9 mouse cellular contexts compared by ENCODE assay signal in the genomic region with DNA sequence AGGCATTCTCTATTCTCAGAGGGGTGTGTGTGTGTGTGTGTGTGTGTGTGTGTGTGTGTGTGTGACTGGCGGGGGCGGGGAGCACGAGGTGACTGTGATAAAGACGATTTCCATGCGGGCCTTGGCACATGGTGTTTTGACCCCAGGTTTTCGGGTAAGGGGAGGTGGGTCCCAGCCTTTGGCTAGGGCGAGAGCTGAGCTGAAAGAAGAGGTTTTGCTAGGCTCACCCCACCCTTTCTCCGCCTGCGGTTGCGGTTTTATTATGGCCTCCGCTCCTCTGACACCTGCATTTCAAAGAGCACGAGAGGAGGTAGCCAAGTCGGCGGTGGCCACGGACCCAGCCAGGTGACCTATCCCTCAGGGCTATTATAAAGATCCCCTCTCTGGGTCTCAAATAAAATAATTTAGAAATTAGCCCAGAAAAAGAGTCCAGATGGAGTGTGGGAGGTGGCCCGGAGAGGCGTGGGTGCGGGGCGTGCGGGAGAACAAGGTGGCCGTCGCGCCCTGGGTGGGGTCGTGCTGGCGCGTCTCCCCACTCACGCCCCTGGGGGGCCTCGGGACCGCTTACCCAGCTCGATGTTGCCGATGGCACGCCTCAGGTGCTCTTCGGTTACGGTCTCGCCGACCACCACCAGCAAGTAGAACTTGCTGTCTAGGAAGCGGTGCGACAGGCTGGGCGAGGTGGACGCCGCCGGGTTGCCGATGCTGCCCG. TPM values are rescaled to one million over a fixed set of nuclear protein-coding genes. Genes with fewer than 3 reads are reported as not detected.
A peak's percentile ranks its signal among the peaks of the same experiment; 100 is the strongest.
DNase-seq lines count a peak whose midpoint lies in the region; ATAC-seq and TF ChIP-seq lines count a peak whose summit lies in the region.
"Had no signal": no experiment of that assay in that cellular context is flagged by ENCODE, and none has a peak within 500 bp of the region (broad histone marks: within the 10 kb centered on the region; RNA-seq: fewer than 3 reads in every experiment).

No protein-coding gene starts in this region.

- H3K4me2 ChIP-seq in heart, embryonic 14.5 days (ENCODE audit: low read length): peak overlapping the region; percentile 86
- H3K4me2 ChIP-seq in limb, embryonic 13.5 days (replicated peaks): peak overlapping the region; percentile 93

- under 1% methylated on average over 44 of the region's 44 CpGs for WGBS in heart, embryonic 14.5 days
- 0% methylated on average over 40 of the region's 44 CpGs for WGBS in limb, embryonic 13.5 days

- H3K4me1 ChIP-seq in E14TG2a.4 (replicated peaks; ENCODE audit: low read depth, low read length): peaks cover 54% of the 10 kb centered on the region
- peaks cover 12 to 16% of the 10 kb centered on the region in 2 experiments for H3K4me1 ChIP-seq in heart, embryonic 14.5 days (ENCODE audit: control insufficient read depth in 2 of 2, insufficient read depth in 2 of 2, low read length in 2 of 2)
- peaks cover 33% of the 10 kb centered on the region for H3K4me1 ChIP-seq in limb, embryonic 13.5 days

- no peak for ATAC-seq in heart, embryonic 14.5 days (ENCODE audit: insufficient number of reproducible peaks, insufficient read depth, low FRiP score, low read depth)
- ATAC-seq in limb, embryonic 13.5 days (ENCODE audit: low FRiP score, low read depth): peak; percentile 41

- peak overlapping the region; percentile 84 for H3K9ac ChIP-seq in heart, embryonic 14.5 days (ENCODE audit: low read length)
- H3K9ac ChIP-seq in limb, embryonic 13.5 days: peak overlapping the region; percentile 79

- peak overlapping the region; percentile 93 for H3K4me3 ChIP-seq in E14TG2a.4 (replicated peaks; ENCODE audit: low read length)
- H3K4me3 ChIP-seq in heart, embryonic 14.5 days (ENCODE audit: control insufficient read depth in 1 of 2, insufficient read depth in 1 of 2, low read depth in 1 of 2, low read length in 2 of 2): peak overlapping the region; percentile 82 to 84
- peak overlapping the region; percentile 77 for H3K4me3 ChIP-seq in limb, embryonic 13.5 days

- H3K27me3 ChIP-seq in E14TG2a.4 (ENCODE audit: insufficient read depth, low read length): no peaks in the 10 kb centered on the region
- no peaks in the 10 kb centered on the region for H3K27me3 ChIP-seq in heart, embryonic 14.5 days (ENCODE audit: control insufficient read depth, insufficient read depth, low read length)
- H3K27me3 ChIP-seq in limb, embryonic 13.5 days: no peaks in the 10 kb centered on the region
- H3K27me3 ChIP-seq: Patski had no signal

- H3K9me3 ChIP-seq in E14TG2a.4 (ENCODE audit: low read length): no peaks in the 10 kb centered on the region
- H3K9me3 ChIP-seq in heart, embryonic 14.5 days (ENCODE audit: control insufficient read depth, low read length): no peaks in the 10 kb centered on the region
- no peaks in the 10 kb centered on the region for H3K9me3 ChIP-seq in limb, embryonic 13.5 days

- TF ChIP-seq CTCF in E14TG2a.4 (conservative IDR thresholded peaks at IDR 0.05; ENCODE audit: low read length): no peak

- DNase-seq in gastrocnemius, postnatal 25 days: peak; percentile 10
- DNase-seq in gastrocnemius, adult 8-10 months (ENCODE audit: low spot score in 2 of 2): no peak
- DNase-seq in cerebellum, adult 8-10 months: peak; percentile 67
- DNase-seq in retina, postnatal 1 day: peak; percentile 49
- no peak for DNase-seq in spleen, postnatal 36 days (ENCODE audit: low spot score in 2 of 2)

- H3K27ac ChIP-seq in heart, embryonic 14.5 days (replicated peaks in 1 of 2; ENCODE audit: control insufficient read depth in 1 of 2, insufficient read depth in 1 of 2, low read depth in 2 of 2, low read length in 2 of 2): peak overlapping the region; percentile 65 to 85
- H3K27ac ChIP-seq in limb, embryonic 13.5 days: peak overlapping the region; percentile 73; the same call in 1 of the 2 replicates

- peaks cover 10% of the 10 kb centered on the region for H3K36me3 ChIP-seq in E14TG2a.4 (ENCODE audit: insufficient read depth, low read length)
- H3K36me3 ChIP-seq in heart, embryonic 14.5 days (ENCODE audit: control insufficient read depth, insufficient read depth, low read length): 0 out of 2 replicates have a peak, but pooled peaks cover 3% of the 10 kb centered on the region
- no peaks in the 10 kb centered on the region for H3K36me3 ChIP-seq in limb, embryonic 13.5 days

RNA-seq across cellular contexts. Expression of gene Map1b, which starts 0.4 kb away (rescaled TPM):
- 10 to 100 TPM; 12.0 to 12.9 TPM for total RNA-seq in gastrocnemius, postnatal 25 days (2021)
- total RNA-seq in gastrocnemius, adult 8-10 months (2022): 10 to 100 TPM in 1 of 4 experiments, 1 to 10 TPM in 3; 6.1 to 10.2 (median 8.4) TPM
- polyA plus RNA-seq in heart, embryonic 14.5 days (2014; fragmentation: Nextera tagmentation; extraction: Ambion mirVana): 119 and 135 TPM in 2 replicates
- polyA plus RNA-seq in limb, embryonic 13.5 days (2015; fragmentation: Nextera tagmentation; extraction: Ambion mirVana): 173 and 179 TPM in 2 replicates

Comparison
In these comparisons a context has a peak if more than half of its experiments do, and no peak if none do; other contexts are left out.
1. DNase-seq: peak in gastrocnemius, postnatal 25 days (single experiment), cerebellum, adult 8-10 months (single experiment) and retina, postnatal 1 day (single experiment); none in gastrocnemius, adult 8-10 months (0 of 2) and spleen, postnatal 36 days (0 of 2).
2. Peak in every context shown above with its lines, with median percentiles within 50 percentile points of each other: H3K4me3 ChIP-seq.